Mouse (Mus musculus) ES-Bruce4 (cell line): ENCODE results near the gene Pdxp.
A peak's percentile ranks its signal among the peaks of the same experiment; 100 is the strongest.

Source experiments
- CTCF ChIP-seq: IDR thresholded peaks from one replicate; pipeline ENCODE4 v1.8.1; 2011; ENCODE audit warnings: low read depth, low read length
- EP300 ChIP-seq: IDR thresholded peaks from 2 replicates; pipeline ENCODE4 v1.6.1; 2011; ENCODE audit warnings: low read depth, low read length; ENCODE audit not compliant: insufficient read depth
- POLR2A ChIP-seq: IDR thresholded peaks from one replicate; pipeline ENCODE4 v1.8.1; 2011; ENCODE audit warnings: low read length; ENCODE audit not compliant: insufficient read depth

DNA sequence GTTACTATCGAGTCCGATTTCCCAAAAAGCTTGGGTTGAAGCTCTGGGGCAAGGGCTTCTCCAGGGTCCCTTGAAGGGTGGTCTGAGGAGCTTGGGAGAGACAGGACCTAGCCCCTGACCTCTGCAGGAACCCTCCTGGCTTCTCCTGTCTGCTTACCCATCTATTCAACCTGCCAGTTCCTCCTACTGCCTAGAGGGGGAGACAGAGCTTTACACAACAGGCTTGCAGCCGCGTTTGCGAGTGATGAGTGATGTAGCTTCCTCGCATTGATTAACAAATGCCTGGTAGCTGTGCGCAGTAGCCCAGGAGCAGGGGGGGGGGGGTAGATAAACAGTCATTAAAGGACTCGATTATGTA lies 1.9 kb downstream of the Pdxp start:
- TF ChIP-seq CTCF (peak; percentile 85), POLR2A (no peak), EP300 (no peak)
